Mouse (Mus musculus): ENCODE results near the gene Sema6d. TPM values are rescaled to one million over a fixed set of nuclear protein-coding genes. Genes with fewer than 3 reads are reported as not detected.

The Sema6d gene
- polyA plus RNA-seq, 2 experiments = 12.9 to 19.1 TPM

DNA sequence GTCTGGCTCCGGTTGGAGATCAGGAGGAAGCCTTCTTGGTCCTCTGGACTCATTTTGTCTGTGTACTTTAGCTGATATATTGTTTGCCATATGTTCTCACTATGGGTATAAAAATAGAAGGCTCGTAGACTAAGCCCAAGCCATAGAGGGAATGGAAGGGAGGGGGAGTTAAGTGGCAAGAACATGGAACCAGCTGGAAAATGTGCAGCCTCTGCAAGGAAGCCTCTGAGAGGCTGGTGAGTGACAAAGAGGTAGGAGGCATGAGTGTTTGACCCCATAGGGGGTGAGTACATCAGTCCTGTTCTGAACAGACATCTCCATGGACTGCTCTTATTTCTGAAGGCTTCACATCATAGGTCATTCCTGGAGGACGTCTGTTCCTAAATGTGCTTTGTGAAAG lies 37.1 kb downstream of the Sema6d start:
- 57% methylated on average over 3 of the region's 3 CpGs for WGBS
- TF ChIP-seq POLR2A (IDR thresholded peaks at IDR 0.05; ENCODE audit: borderline replicate concordance, extremely low read depth, insufficient read depth, insufficient read length) = no peak
- Histone ChIP-seq H3K4me2 (replicated peaks; ENCODE audit: low read depth, low read length, severe bottlenecking) (no peak overlapping the region), H3K27me3 (ENCODE audit: control insufficient read depth, insufficient read depth, low read length) (no peaks in the 10 kb centered on the region), H3K27ac (replicated peaks; ENCODE audit: low read depth, low read length) (no peak overlapping the region), H3K36me3 (ENCODE audit: control insufficient read depth, insufficient read depth, low read length) (no peaks in the 10 kb centered on the region), H3K4me1 (ENCODE audit: control insufficient read depth, insufficient read depth, low read length) (no peaks in the 10 kb centered on the region), H3K9me3 (ENCODE audit: control insufficient read depth, low read length) (no peaks in the 10 kb centered on the region), H3K4me3 (replicated peaks; ENCODE audit: low read length) (no peak overlapping the region), H3K9ac (ENCODE audit: low read depth, low read length, severe bottlenecking) (no peak overlapping the region)
- DNase-seq (ENCODE audit: low spot score) (no peak), ATAC-seq (ENCODE audit: low FRiP score, low read depth) (no peak)

DNA sequence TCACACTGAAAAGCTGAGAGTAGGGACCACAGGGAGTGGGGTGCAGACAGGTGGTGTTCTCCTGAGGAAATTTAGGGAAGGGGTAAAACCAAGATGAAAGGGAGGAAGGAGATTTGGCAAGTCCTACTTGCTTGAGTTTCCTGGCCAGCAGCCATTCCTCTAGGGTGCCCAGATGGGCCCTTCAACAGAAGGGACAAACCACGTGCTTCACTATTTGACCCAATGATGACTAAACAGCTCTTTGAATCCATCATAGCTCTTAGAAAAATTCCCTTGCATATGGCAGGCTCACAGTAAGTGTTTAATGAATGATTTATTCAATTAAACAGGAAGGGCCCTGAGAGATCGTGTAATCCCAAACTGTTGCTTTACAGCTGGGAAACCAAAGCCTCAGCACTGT lies 41.1 kb downstream of the Sema6d start:
- H3K27me3 ChIP-seq (ENCODE audit: control insufficient read depth, insufficient read depth, low read length) = no peaks in the 10 kb centered on the region
- H3K4me3 ChIP-seq (replicated peaks; ENCODE audit: low read length) = no peak overlapping the region
- ATAC-seq (ENCODE audit: low FRiP score, low read depth) = no peak
- DNase-seq (ENCODE audit: low spot score) = no peak
- WGBS = 71% methylated on average over 2 of the region's 2 CpGs
- no peak overlapping the region for H3K27ac ChIP-seq (replicated peaks; ENCODE audit: low read depth, low read length)
- no peaks in the 10 kb centered on the region for H3K4me1 ChIP-seq (ENCODE audit: control insufficient read depth, insufficient read depth, low read length)
- no peak overlapping the region for H3K9ac ChIP-seq (ENCODE audit: low read depth, low read length, severe bottlenecking)
- TF ChIP-seq POLR2A (IDR thresholded peaks at IDR 0.05; ENCODE audit: borderline replicate concordance, extremely low read depth, insufficient read depth, insufficient read length) = no peak
- H3K4me2 ChIP-seq (replicated peaks; ENCODE audit: low read depth, low read length, severe bottlenecking) = no peak overlapping the region
- H3K9me3 ChIP-seq (ENCODE audit: control insufficient read depth, low read length) = no peaks in the 10 kb centered on the region
- no peaks in the 10 kb centered on the region for H3K36me3 ChIP-seq (ENCODE audit: control insufficient read depth, insufficient read depth, low read length)

DNA sequence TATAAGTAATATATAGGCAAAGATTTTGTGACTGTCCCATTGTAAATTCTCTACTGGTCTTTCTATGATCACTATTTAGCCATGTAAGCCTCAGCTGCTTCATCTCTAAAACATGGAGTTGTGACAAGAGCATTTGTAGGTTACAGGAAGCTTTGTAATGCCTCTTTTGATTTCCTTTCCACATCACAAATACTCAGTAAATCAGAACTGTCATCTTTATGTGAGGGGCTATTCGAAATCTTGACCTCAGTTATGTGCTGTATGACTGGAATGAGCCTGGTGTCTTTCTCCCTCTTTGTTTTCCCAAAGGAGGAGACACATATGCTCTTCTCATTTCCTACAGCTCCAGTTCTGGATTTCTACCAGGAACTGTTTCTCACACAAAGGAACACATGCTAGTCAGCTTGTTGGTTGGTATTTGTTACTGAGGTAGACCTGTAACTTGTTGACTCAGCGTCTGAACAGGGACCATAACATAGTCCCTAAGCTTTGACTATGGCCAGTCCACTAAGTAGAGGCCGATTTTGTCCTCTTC lies 51.8 kb downstream of the Sema6d start:
- H3K27ac ChIP-seq (replicated peaks; ENCODE audit: low read depth, low read length) = no peak overlapping the region
- 68% methylated on average over 3 of the region's 3 CpGs for WGBS
- no peak overlapping the region for H3K4me2 ChIP-seq (replicated peaks; ENCODE audit: low read depth, low read length, severe bottlenecking)
- no peak for DNase-seq (ENCODE audit: low spot score)
- H3K4me3 ChIP-seq (replicated peaks; ENCODE audit: low read length) = no peak overlapping the region
- TF ChIP-seq POLR2A (IDR thresholded peaks at IDR 0.05; ENCODE audit: borderline replicate concordance, extremely low read depth, insufficient read depth, insufficient read length) = no peak
- H3K9me3 ChIP-seq (ENCODE audit: control insufficient read depth, low read length) = no peaks in the 10 kb centered on the region
- H3K36me3 ChIP-seq (ENCODE audit: control insufficient read depth, insufficient read depth, low read length) = no peaks in the 10 kb centered on the region
- no peaks in the 10 kb centered on the region for H3K27me3 ChIP-seq (ENCODE audit: control insufficient read depth, insufficient read depth, low read length)
- no peaks in the 10 kb centered on the region for H3K4me1 ChIP-seq (ENCODE audit: control insufficient read depth, insufficient read depth, low read length)
- ATAC-seq (ENCODE audit: low FRiP score, low read depth) = no peak
- no peak overlapping the region for H3K9ac ChIP-seq (ENCODE audit: low read depth, low read length, severe bottlenecking)

DNA sequence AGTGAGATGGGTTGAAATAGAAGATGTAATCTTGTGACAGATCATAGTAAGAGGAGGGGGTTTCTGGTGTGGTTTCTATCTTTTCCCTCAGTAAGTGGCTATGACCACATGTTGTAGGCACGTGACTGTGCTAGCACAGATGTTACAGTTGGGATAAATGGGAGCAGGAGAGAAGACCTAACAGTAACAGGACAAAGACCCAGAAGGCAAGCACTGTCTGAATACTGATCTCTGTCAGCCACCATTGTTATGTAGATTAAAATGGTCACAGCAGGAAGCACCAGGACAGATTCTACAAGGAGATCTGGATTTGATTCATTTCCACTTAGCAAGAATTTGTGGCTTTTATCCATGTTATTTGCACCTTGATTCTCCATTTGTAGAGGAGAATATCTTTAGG lies 55.8 kb downstream of the Sema6d start:
- Histone ChIP-seq H3K9ac (ENCODE audit: low read depth, low read length, severe bottlenecking) (no peak overlapping the region), H3K4me2 (replicated peaks; ENCODE audit: low read depth, low read length, severe bottlenecking) (no peak overlapping the region), H3K9me3 (ENCODE audit: control insufficient read depth, low read length) (no peaks in the 10 kb centered on the region), H3K36me3 (ENCODE audit: control insufficient read depth, insufficient read depth, low read length) (no peaks in the 10 kb centered on the region), H3K4me3 (replicated peaks; ENCODE audit: low read length) (no peak overlapping the region), H3K27me3 (ENCODE audit: control insufficient read depth, insufficient read depth, low read length) (no peaks in the 10 kb centered on the region), H3K4me1 (ENCODE audit: control insufficient read depth, insufficient read depth, low read length) (no peaks in the 10 kb centered on the region), H3K27ac (replicated peaks; ENCODE audit: low read depth, low read length) (no peak overlapping the region)
- DNase-seq (ENCODE audit: low spot score) (no peak), ATAC-seq (ENCODE audit: low FRiP score, low read depth) (no peak)
- 22% methylated on average over 1 of the region's 1 CpGs for WGBS
- TF ChIP-seq POLR2A (IDR thresholded peaks at IDR 0.05; ENCODE audit: borderline replicate concordance, extremely low read depth, insufficient read depth, insufficient read length) = no peak

DNA sequence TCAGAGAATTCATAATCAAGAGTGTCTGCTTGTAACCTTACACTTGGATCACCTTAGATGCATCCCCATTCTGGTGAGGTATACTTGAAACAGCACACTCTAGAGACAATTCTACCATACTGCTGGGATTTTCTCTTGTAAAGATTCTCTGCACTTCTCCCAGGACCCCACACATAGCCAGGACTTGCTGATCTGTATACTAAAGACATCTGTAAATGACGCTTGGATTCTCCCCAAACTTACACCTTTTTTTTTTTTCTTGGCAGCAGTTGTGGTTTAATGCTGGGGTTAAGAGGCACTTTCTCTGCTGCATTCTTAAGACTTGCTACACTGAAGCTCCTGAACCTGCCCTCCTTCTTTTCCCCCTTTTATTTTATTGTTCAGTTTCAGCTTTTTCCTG lies 68.4 kb downstream of the Sema6d start:
- Histone ChIP-seq H3K4me2 (replicated peaks; ENCODE audit: low read depth, low read length, severe bottlenecking) (no peak overlapping the region), H3K9me3 (ENCODE audit: control insufficient read depth, low read length) (no peaks in the 10 kb centered on the region), H3K27ac (replicated peaks; ENCODE audit: low read depth, low read length) (no peak overlapping the region), H3K27me3 (ENCODE audit: control insufficient read depth, insufficient read depth, low read length) (no peaks in the 10 kb centered on the region), H3K4me1 (ENCODE audit: control insufficient read depth, insufficient read depth, low read length) (no peaks in the 10 kb centered on the region), H3K36me3 (ENCODE audit: control insufficient read depth, insufficient read depth, low read length) (no peaks in the 10 kb centered on the region), H3K9ac (ENCODE audit: low read depth, low read length, severe bottlenecking) (no peak overlapping the region), H3K4me3 (replicated peaks; ENCODE audit: low read length) (no peak overlapping the region)
- TF ChIP-seq POLR2A (IDR thresholded peaks at IDR 0.05; ENCODE audit: borderline replicate concordance, extremely low read depth, insufficient read depth, insufficient read length) = no peak
- 26% methylated on average over 1 of the region's 1 CpGs for WGBS
- no peak for DNase-seq (ENCODE audit: low spot score)
- no peak for ATAC-seq (ENCODE audit: low FRiP score, low read depth)

Data from limb, embryonic 14.5 days (tissue).